Mouse (Mus musculus) CH12.LX (cell line): ENCODE data around the gene Lrrc29.

Experiments used
- CTCF ChIP-seq, 2 experiments: IDR thresholded peaks in 1 of 2; conservative IDR thresholded peaks in 1 of 2; 2 replicates each; pipeline ENCODE4 v1.5.1; 2011 to 2012; ENCODE audit warnings: low read depth in 2 of 2, low read length in 2 of 2, improper control_type of control experiment in 1 of 2, inconsistent platforms in 1 of 2, mild to moderate bottlenecking in 1 of 2, moderate library complexity in 1 of 2
- EP300 ChIP-seq: IDR thresholded peaks from 2 replicates; pipeline ENCODE4 v1.6.1; 2011; ENCODE audit warnings: low read length, improper control_type of control experiment
- MXI1 ChIP-seq: IDR thresholded peaks from 2 replicates; pipeline ENCODE4 v1.6.1; 2011; ENCODE audit warnings: mild to moderate bottlenecking, low read depth, low read length, improper control_type of control experiment
- POLR2A ChIP-seq: IDR thresholded peaks from 2 replicates; pipeline ENCODE4 v1.6.1; 2011; ENCODE audit warnings: low read depth, mild to moderate bottlenecking, improper control_type of control experiment, low read length
- POLR2AphosphoS2 ChIP-seq: IDR thresholded peaks from 2 replicates; pipeline ENCODE4 v1.6.1; 2011; ENCODE audit warnings: low read depth, low read length, improper control_type of control experiment
- RCOR1 ChIP-seq: conservative IDR thresholded peaks from 2 replicates; pipeline ENCODE4 v1.6.1; 2012; ENCODE audit warnings: low read depth, mild to moderate bottlenecking, inconsistent platforms, low read length, improper control_type of control experiment
- ZKSCAN1 ChIP-seq: IDR thresholded peaks from 2 replicates; pipeline ENCODE4 v1.6.1; 2012; ENCODE audit warnings: low read depth, inconsistent platforms, low read length, improper control_type of control experiment, borderline replicate concordance
- ZMIZ1 ChIP-seq: IDR thresholded peaks from 2 replicates; pipeline ENCODE4 v1.6.1; 2012; ENCODE audit warnings: low read depth, mild to moderate bottlenecking, inconsistent platforms, low read length, improper control_type of control experiment
- ZNF384 ChIP-seq: IDR thresholded peaks from 2 replicates; pipeline ENCODE4 v1.6.1; 2012; ENCODE audit warnings: low read depth, low read length, improper control_type of control experiment, inconsistent platforms

DNA sequence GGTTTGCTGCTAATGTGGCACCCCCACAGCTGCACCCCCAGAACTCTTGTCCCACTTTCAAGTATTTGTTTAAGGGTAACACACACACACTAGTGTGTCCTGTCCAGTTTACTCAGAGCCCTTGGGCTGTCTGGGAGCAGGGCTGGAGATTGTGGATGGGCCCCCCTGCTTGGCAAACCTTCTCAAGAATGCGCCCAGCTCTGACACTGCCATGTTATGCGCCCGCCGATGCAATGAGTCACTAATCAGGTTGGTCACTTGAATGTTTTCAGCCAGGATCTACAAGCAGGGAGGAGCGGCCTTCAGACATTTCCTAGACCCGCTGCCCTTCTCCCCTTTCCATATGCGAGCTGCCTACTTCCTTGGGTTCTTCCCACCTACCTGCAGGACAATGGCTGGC, 33.6 kb downstream of the Lrrc29 start:
- TF ChIP-seq POLR2AphosphoS2: no peak
- no peak for TF ChIP-seq CTCF (conservative IDR thresholded peaks at IDR 0.05 in 1 of 2, IDR thresholded peaks at IDR 0.05 in 1 of 2; ENCODE audit: low read depth in 2 of 2, low read length in 2 of 2)
- TF ChIP-seq ZMIZ1: no peak
- no peak for TF ChIP-seq ZNF384
- TF ChIP-seq POLR2A: no peak
- no peak for TF ChIP-seq ZKSCAN1
- TF ChIP-seq EP300: no peak
- no peak for TF ChIP-seq RCOR1
- no peak for TF ChIP-seq MXI1
